In genomic region chr15:102966776-102967311, GRCm38 (mm10) we compare ENCODE assay signal across 10 mouse cellular contexts. TPM values are rescaled to one million over a fixed set of nuclear protein-coding genes. Genes with fewer than 3 reads are reported as not detected.
A peak's percentile ranks its signal among the peaks of the same experiment; 100 is the strongest.
DNase-seq lines count a peak whose midpoint lies in the region; ATAC-seq and TF ChIP-seq lines count a peak whose summit lies in the region.
"Had no signal": no experiment of that assay in that cellular context is flagged by ENCODE, and none has a peak within 500 bp of the region (broad histone marks: within the 10 kb centered on the region; RNA-seq: fewer than 3 reads in every experiment).

Gene Hoxc10, plus strand, starts transcription at chr15:102966796.

- WGBS in kidney, postnatal 0 days: 1% methylated on average over 27 of the region's 27 CpGs
- WGBS in midbrain, embryonic 15.5 days: 3% methylated on average over 27 of the region's 27 CpGs

- intact Hi-C loops in gastrocnemius, postnatal 36 days (cut with DNase I): loop anchor here (5.0 kb wide), 1 partner anchor 215 kb away; no protein-coding TSS in a partner anchor

- peak within 1 kb of the TSS; percentile 91 for H3K27ac ChIP-seq in kidney, postnatal 0 days
- H3K27ac ChIP-seq in midbrain, embryonic 15.5 days: no peak within 1 kb of the TSS

- peaks cover 17% of the 10 kb centered on the region for H3K4me1 ChIP-seq in kidney, postnatal 0 days (replicated peaks; ENCODE audit: insufficient read depth, low read length)
- H3K4me1 ChIP-seq in midbrain, embryonic 15.5 days: peaks cover 5% of the 10 kb centered on the region; the same call in 1 of the 2 replicates

- peak within 1 kb of the TSS; percentile 90 for H3K4me2 ChIP-seq in kidney, postnatal 0 days (ENCODE audit: low read length)
- H3K4me2 ChIP-seq in midbrain, embryonic 15.5 days: peak within 1 kb of the TSS; percentile 23

- DNase-seq in kidney, postnatal 0 days (ENCODE audit: low spot score): no peak
- no peak for DNase-seq in kidney, adult 8-10 months
- DNase-seq in ZHBTc4 (ENCODE audit: low read depth, low spot score): peak; percentile 53
- peak in 1 of 2 experiments; percentile 61 for DNase-seq in gastrocnemius, postnatal 36 days
- DNase-seq in adipocyte (ENCODE audit: low spot score): no peak
- DNase-seq in lung, postnatal 36 days: no peak

- peak; percentile 49 for ATAC-seq in kidney, postnatal 0 days (replicated peaks; ENCODE audit: low FRiP score, low read depth)
- no peak for ATAC-seq in midbrain, embryonic 15.5 days (replicated peaks)
- ATAC-seq in cerebellum, adult (ENCODE audit: insufficient number of reproducible peaks, low FRiP score, low TSS enrichment): no peak

- H3K9me3 ChIP-seq in kidney, postnatal 0 days (replicated peaks; ENCODE audit: low read length): no peaks in the 10 kb centered on the region
- no peaks in the 10 kb centered on the region for H3K9me3 ChIP-seq in midbrain, embryonic 15.5 days

- no peaks in the 10 kb centered on the region for H3K36me3 ChIP-seq in kidney, postnatal 0 days (ENCODE audit: insufficient read depth, low read length)
- H3K36me3 ChIP-seq in midbrain, embryonic 15.5 days (replicated peaks): no peaks in the 10 kb centered on the region

- TF ChIP-seq CTCF in kidney, postnatal 0 days (IDR thresholded peaks at IDR 0.05; ENCODE audit: low read depth): no peak

- no peaks in the 10 kb centered on the region for H3K27me3 ChIP-seq in kidney, postnatal 0 days (ENCODE audit: insufficient read depth, low read length)
- peaks cover 95% of the 10 kb centered on the region for H3K27me3 ChIP-seq in midbrain, embryonic 15.5 days (replicated peaks)

- peak within 1 kb of the TSS; percentile 80 for H3K9ac ChIP-seq in kidney, postnatal 0 days (ENCODE audit: low read depth, low read length)
- no peak within 1 kb of the TSS for H3K9ac ChIP-seq in midbrain, embryonic 15.5 days

- peak within 1 kb of the TSS; percentile 51 for H3K4me3 ChIP-seq in kidney, postnatal 0 days (replicated peaks; ENCODE audit: low read depth, low read length)
- H3K4me3 ChIP-seq in midbrain, embryonic 15.5 days: no peak within 1 kb of the TSS; the same call in 1 of the 2 replicates

RNA-seq across cellular contexts. Expression of gene Hoxc10, which starts in this region (rescaled TPM):
- polyA plus RNA-seq in kidney, postnatal 0 days (2015; fragmentation: Nextera tagmentation; extraction: Ambion mirVana): 30.6 and 34.1 TPM in 2 replicates
- 10 to 100 TPM; 70.5 to 75.2 TPM for total RNA-seq in gastrocnemius, postnatal 36 days (2021)
- not detected in 2 replicates for polyA plus RNA-seq in midbrain, embryonic 15.5 days (2015; fragmentation: Nextera tagmentation; extraction: Ambion mirVana)
- total RNA-seq: common myeloid progenitor, adult 5-6 weeks; layer of hippocampus, adult 18-20 months had no signal

Comparison
In these comparisons a context has a peak if more than half of its experiments do, and no peak if none do; other contexts are left out.
1. RNA of gene Hoxc10 (polyA plus RNA-seq): 30.6 to 34.1 TPM in kidney, postnatal 0 days; not detected in midbrain, embryonic 15.5 days; every median in the first group is over 10 times any median in the second.